Mouse (Mus musculus): Measurements from ENCODE around the gene Gpx4.

- no peak for TF ChIP-seq CTCF (IDR thresholded peaks at IDR 0.05; ENCODE audit: borderline replicate concordance, insufficient read depth, low read length)
- TF ChIP-seq POLR2A (IDR thresholded peaks at IDR 0.05; ENCODE audit: low read depth, low read length) = no peak
These were observed 29.0 kb downstream of the Gpx4 start for GRCm38 (mm10) chr10:80075924-80076323.
